Mouse (Mus musculus): ENCODE measurements around the gene Nsun7. TPM values are rescaled to one million over a fixed set of nuclear protein-coding genes. Genes with fewer than 3 reads are reported as not detected.

Gene Nsun7
- polyA plus RNA-seq, 1 experiment from 2014 or later: 2.6 TPM

- Histone ChIP-seq H3K4me3 (replicated peaks; ENCODE audit: low read length) (no peak overlapping the region), H3K9ac (no peak overlapping the region), H3K36me3 (replicated peaks; ENCODE audit: control insufficient read depth, insufficient read depth) (peaks cover 62% of the 10 kb centered on the region), H3K4me2 (replicated peaks) (no peak overlapping the region), H3K9me3 (ENCODE audit: control insufficient read depth, low read length) (no peaks in the 10 kb centered on the region), H3K27ac (no peak overlapping the region), H3K27me3 (ENCODE audit: control insufficient read depth, insufficient read depth, low read length) (no peaks in the 10 kb centered on the region), H3K4me1 (replicated peaks; ENCODE audit: control insufficient read depth, insufficient read depth, low read length) (no peaks in the 10 kb centered on the region)
- ATAC-seq (ENCODE audit: low FRiP score): no peak
- WGBS: 90% methylated on average over 13 of the region's 13 CpGs
- no peak for DNase-seq (ENCODE audit: low spot score)
These were observed 40.9 kb downstream of the Nsun7 start for GRCm38 (mm10) chr5:66300576-66300975.

GRCm38 (mm10) chr5:66302085-66302815 lies 42.6 kb downstream of the Nsun7 start:
- Histone ChIP-seq H3K36me3 (replicated peaks; ENCODE audit: control insufficient read depth, insufficient read depth) (peaks cover 76% of the 10 kb centered on the region), H3K4me1 (replicated peaks; ENCODE audit: control insufficient read depth, insufficient read depth, low read length) (no peaks in the 10 kb centered on the region), H3K9me3 (ENCODE audit: control insufficient read depth, low read length) (no peaks in the 10 kb centered on the region), H3K4me3 (replicated peaks; ENCODE audit: low read length) (no peak overlapping the region), H3K9ac (no peak overlapping the region), H3K4me2 (replicated peaks) (no peak overlapping the region), H3K27me3 (ENCODE audit: control insufficient read depth, insufficient read depth, low read length) (no peaks in the 10 kb centered on the region), H3K27ac (no peak overlapping the region)
- ATAC-seq (ENCODE audit: low FRiP score) (no peak), DNase-seq (ENCODE audit: low spot score) (no peak)
- WGBS: 93% methylated on average over 21 of the region's 21 CpGs

GRCm38 (mm10) chr5:66302873-66303272 lies 43.2 kb downstream of the Nsun7 start:
- ATAC-seq (ENCODE audit: low FRiP score) (no peak; the same call in 1 of the 2 replicates), DNase-seq (ENCODE audit: low spot score) (no peak)
- Histone ChIP-seq H3K9ac (no peak overlapping the region), H3K27me3 (ENCODE audit: control insufficient read depth, insufficient read depth, low read length) (no peaks in the 10 kb centered on the region), H3K4me2 (replicated peaks) (no peak overlapping the region), H3K36me3 (replicated peaks; ENCODE audit: control insufficient read depth, insufficient read depth) (peaks cover 76% of the 10 kb centered on the region), H3K27ac (no peak overlapping the region), H3K4me3 (replicated peaks; ENCODE audit: low read length) (no peak overlapping the region), H3K4me1 (replicated peaks; ENCODE audit: control insufficient read depth, insufficient read depth, low read length) (no peaks in the 10 kb centered on the region), H3K9me3 (ENCODE audit: control insufficient read depth, low read length) (no peaks in the 10 kb centered on the region)
- 81% methylated on average over 2 of the region's 2 CpGs for WGBS

- ATAC-seq (ENCODE audit: low FRiP score): no peak
- WGBS: 62% methylated on average over 11 of the region's 11 CpGs
- Histone ChIP-seq H3K9me3 (ENCODE audit: control insufficient read depth, low read length) (no peaks in the 10 kb centered on the region), H3K36me3 (replicated peaks; ENCODE audit: control insufficient read depth, insufficient read depth) (peaks cover 79% of the 10 kb centered on the region), H3K4me1 (replicated peaks; ENCODE audit: control insufficient read depth, insufficient read depth, low read length) (no peaks in the 10 kb centered on the region), H3K9ac (no peak overlapping the region), H3K27ac (peak overlapping the region; percentile 46; the same call in 1 of the 2 replicates), H3K27me3 (ENCODE audit: control insufficient read depth, insufficient read depth, low read length) (no peaks in the 10 kb centered on the region), H3K4me3 (replicated peaks; ENCODE audit: low read length) (no peak overlapping the region), H3K4me2 (replicated peaks) (no peak overlapping the region)
- peak; percentile 38 for DNase-seq (ENCODE audit: low spot score)
These were observed 44.8 kb downstream of the Nsun7 start for GRCm38 (mm10) chr5:66304300-66305067.

GRCm38 (mm10) chr5:66305511-66305910 lies 45.8 kb downstream of the Nsun7 start:
- no peaks in the 10 kb centered on the region for H3K27me3 ChIP-seq (ENCODE audit: control insufficient read depth, insufficient read depth, low read length)
- H3K4me3 ChIP-seq (replicated peaks; ENCODE audit: low read length): no peak overlapping the region
- 75% methylated on average over 8 of the region's 8 CpGs for WGBS
- H3K9ac ChIP-seq: no peak overlapping the region
- ATAC-seq (ENCODE audit: low FRiP score) (no peak), DNase-seq (ENCODE audit: low spot score) (no peak)
- H3K36me3 ChIP-seq (replicated peaks; ENCODE audit: control insufficient read depth, insufficient read depth): peaks cover 80% of the 10 kb centered on the region
- peak overlapping the region; percentile 3 for H3K27ac ChIP-seq
- no peaks in the 10 kb centered on the region for H3K9me3 ChIP-seq (ENCODE audit: control insufficient read depth, low read length)
- H3K4me1 ChIP-seq (replicated peaks; ENCODE audit: control insufficient read depth, insufficient read depth, low read length): no peaks in the 10 kb centered on the region
- no peak overlapping the region for H3K4me2 ChIP-seq (replicated peaks)

GRCm38 (mm10) chr5:66310328-66310727 lies 50.6 kb downstream of the Nsun7 start:
- WGBS: 48% methylated on average over 9 of the region's 9 CpGs
- no peak for ATAC-seq (ENCODE audit: low FRiP score)

GRCm38 (mm10) chr5:66310806-66311205 lies 51.1 kb downstream of the Nsun7 start:
- Histone ChIP-seq H3K9me3 (ENCODE audit: control insufficient read depth, low read length) (no peaks in the 10 kb centered on the region), H3K27ac (no peak overlapping the region), H3K4me3 (replicated peaks; ENCODE audit: low read length) (no peak overlapping the region), H3K27me3 (ENCODE audit: control insufficient read depth, insufficient read depth, low read length) (no peaks in the 10 kb centered on the region), H3K4me2 (replicated peaks) (no peak overlapping the region), H3K36me3 (replicated peaks; ENCODE audit: control insufficient read depth, insufficient read depth) (peaks cover 65% of the 10 kb centered on the region), H3K4me1 (replicated peaks; ENCODE audit: control insufficient read depth, insufficient read depth, low read length) (no peaks in the 10 kb centered on the region), H3K9ac (no peak overlapping the region)
- ATAC-seq (ENCODE audit: low FRiP score) (no peak), DNase-seq (ENCODE audit: low spot score) (no peak)
- 92% methylated on average over 11 of the region's 11 CpGs for WGBS

More at GRCm38 (mm10) chr5:66310328-66310727, 50.6 kb downstream of the Nsun7 start:
- no peaks in the 10 kb centered on the region for H3K27me3 ChIP-seq (ENCODE audit: control insufficient read depth, insufficient read depth, low read length)
- DNase-seq (ENCODE audit: low spot score): no peak
- no peak overlapping the region for H3K4me2 ChIP-seq (replicated peaks)
- no peak overlapping the region for H3K4me3 ChIP-seq (replicated peaks; ENCODE audit: low read length)
- no peak overlapping the region for H3K27ac ChIP-seq
- H3K9ac ChIP-seq: no peak overlapping the region
- no peaks in the 10 kb centered on the region for H3K4me1 ChIP-seq (replicated peaks; ENCODE audit: control insufficient read depth, insufficient read depth, low read length)
- H3K36me3 ChIP-seq (replicated peaks; ENCODE audit: control insufficient read depth, insufficient read depth): peaks cover 66% of the 10 kb centered on the region
- H3K9me3 ChIP-seq (ENCODE audit: control insufficient read depth, low read length): no peaks in the 10 kb centered on the region

- Histone ChIP-seq H3K27me3 (ENCODE audit: control insufficient read depth, insufficient read depth, low read length) (no peaks in the 10 kb centered on the region), H3K9ac (no peak overlapping the region), H3K36me3 (replicated peaks; ENCODE audit: control insufficient read depth, insufficient read depth) (peaks cover 16% of the 10 kb centered on the region), H3K4me3 (replicated peaks; ENCODE audit: low read length) (no peak overlapping the region), H3K4me1 (replicated peaks; ENCODE audit: control insufficient read depth, insufficient read depth, low read length) (peaks cover 6% of the 10 kb centered on the region; the same call in 1 of the 2 replicates), H3K9me3 (ENCODE audit: control insufficient read depth, low read length) (no peaks in the 10 kb centered on the region), H3K4me2 (replicated peaks) (no peak overlapping the region), H3K27ac (no peak overlapping the region)
- 94% methylated on average over 5 of the region's 5 CpGs for WGBS
- DNase-seq (ENCODE audit: low spot score) (no peak), ATAC-seq (ENCODE audit: low FRiP score) (no peak)
These were observed 56.1 kb downstream of the Nsun7 start for GRCm38 (mm10) chr5:66315791-66316190.

GRCm38 (mm10) chr5:66319341-66319740 lies 59.6 kb downstream of the Nsun7 start:
- WGBS: 65% methylated on average over 6 of the region's 6 CpGs
- 0 out of 2 replicates have a peak, but pooled peaks cover 3% of the 10 kb centered on the region for H3K36me3 ChIP-seq (replicated peaks; ENCODE audit: control insufficient read depth, insufficient read depth)
- ATAC-seq (ENCODE audit: low FRiP score) (no peak), DNase-seq (ENCODE audit: low spot score) (peak; percentile 36)
- H3K27ac ChIP-seq: peak overlapping the region; percentile 39
- peak overlapping the region; percentile 15; the same call in 1 of the 2 replicates for H3K4me2 ChIP-seq (replicated peaks)
- H3K9me3 ChIP-seq (ENCODE audit: control insufficient read depth, low read length): no peaks in the 10 kb centered on the region
- no peak overlapping the region for H3K4me3 ChIP-seq (replicated peaks; ENCODE audit: low read length)
- no peaks in the 10 kb centered on the region for H3K27me3 ChIP-seq (ENCODE audit: control insufficient read depth, insufficient read depth, low read length)
- H3K4me1 ChIP-seq (replicated peaks; ENCODE audit: control insufficient read depth, insufficient read depth, low read length): peaks cover 11% of the 10 kb centered on the region
- no peak overlapping the region for H3K9ac ChIP-seq
